Mouse (Mus musculus) forebrain, embryonic 11.5 days (tissue): ENCODE results near the gene Ntng2. TPM values are rescaled to one million over a fixed set of nuclear protein-coding genes. Genes with fewer than 3 reads are reported as not detected.

Experiments used
- ATAC-seq: fragments of 200-750 bp; cut with Nextera tagmentation; replicated peaks from 2 replicates; pipeline ENCODE4 v1.8.0; 2017; ENCODE audit warnings: moderate TSS enrichment; ENCODE audit not compliant: low FRiP score
- DNase-seq: peaks from one replicate; pipeline ENCODE4 v3.0.0-alpha.2; 2017; ENCODE audit warnings: low spot score
- H3K27ac ChIP-seq: fragments of 300-500 bp; sonication (generic); 2 replicates; pipeline ENCODE4 v1.5.1; 2014; ENCODE audit warnings: low read depth, low read length
- H3K27me3 ChIP-seq: fragments of 300-500 bp; sonication (generic); 2 replicates; pipeline ENCODE4 v1.6.1; 2014; ENCODE audit warnings: mild to moderate bottlenecking, low read length, mixed read lengths; ENCODE audit not compliant: control insufficient read depth, insufficient read depth
- H3K36me3 ChIP-seq: fragments of 300-500 bp; sonication (generic); 2 replicates; pipeline ENCODE4 v1.6.1; 2014; ENCODE audit warnings: mild to moderate bottlenecking, low read length, moderate library complexity, mixed read lengths; ENCODE audit not compliant: control insufficient read depth, insufficient read depth
- H3K4me1 ChIP-seq: fragments of 300-500 bp; sonication (generic); replicated peaks from 2 replicates; pipeline ENCODE4 v1.6.1; 2014; ENCODE audit warnings: low read length, mixed read lengths; ENCODE audit not compliant: control insufficient read depth, insufficient read depth
- H3K4me2 ChIP-seq: fragments of 300-500 bp; sonication (generic); 2 replicates; pipeline ENCODE4 v1.6.1; 2014; ENCODE audit warnings: low read depth, mild to moderate bottlenecking, low read length, moderate library complexity, mixed read lengths; ENCODE audit not compliant: severe bottlenecking
- H3K4me3 ChIP-seq: fragments of 300-500 bp; sonication (generic); 2 replicates; pipeline ENCODE4 v1.5.1; 2014; ENCODE audit warnings: low read depth, low read length
- H3K9ac ChIP-seq: fragments of 300-500 bp; sonication (generic); 2 replicates; pipeline ENCODE4 v1.6.1; 2014; ENCODE audit warnings: low read length
- H3K9me3 ChIP-seq: fragments of 300-500 bp; sonication (generic); 2 replicates; pipeline ENCODE4 v1.6.1; 2016; ENCODE audit warnings: low read length, mixed read lengths; ENCODE audit not compliant: control insufficient read depth
- WGBS: fragments of 180-500 bp; shearing (Covaris S2); extraction: QIAGEN DNeasy Blood & Tissue Kit; methylation state at CpG from one replicate; pipeline ENCODE4 v1.1.7; 2014; 5-methylcytosine and 5-hydroxymethylcytosine counted together
- polyA plus RNA-seq: library from polyadenylated mRNA; unstranded; fragments of >200 nt; fragmentation: Nextera tagmentation; extraction: Ambion mirVana; gene quantifications from 2 replicates; pipeline ENCODE4 v1.2.1, GENCODE M21; 2014

Ntng2 gene
- polyA plus RNA-seq, 1 experiment from 2014 or later: 1.6 TPM

- DNase-seq (no peak), ATAC-seq (no peak)
- 55% methylated on average over 11 of the region's 11 CpGs for WGBS
- H3K4me1 ChIP-seq: 0 out of 2 replicates have a peak, but pooled peaks cover 2% of the 10 kb centered on the region
- no peaks in the 10 kb centered on the region for H3K36me3 ChIP-seq
- H3K4me2 ChIP-seq: no peak overlapping the region
- no peaks in the 10 kb centered on the region for H3K9me3 ChIP-seq
- no peak overlapping the region for H3K4me3 ChIP-seq
- H3K27me3 ChIP-seq: peaks cover 1% of the 10 kb centered on the region; the same call in 1 of the 2 replicates
- no peak overlapping the region for H3K9ac ChIP-seq
- H3K27ac ChIP-seq: no peak overlapping the region
Measured at GRCm38 (mm10) chr2:29201223-29201955, 51.4 kb downstream of the Ntng2 start.

GRCm38 (mm10) chr2:29199909-29200308 is 52.9 kb downstream of the Ntng2 start:
- no peak overlapping the region for H3K9ac ChIP-seq
- 4% methylated on average over 3 of the region's 3 CpGs for WGBS
- peaks cover 4% of the 10 kb centered on the region for H3K27me3 ChIP-seq
- H3K4me1 ChIP-seq: peaks cover 1% of the 10 kb centered on the region
- H3K4me3 ChIP-seq: no peak overlapping the region
- DNase-seq: peak; percentile 78
- H3K4me2 ChIP-seq: no peak overlapping the region
- no peak overlapping the region for H3K27ac ChIP-seq
- H3K36me3 ChIP-seq: no peaks in the 10 kb centered on the region
- ATAC-seq: no peak
- no peaks in the 10 kb centered on the region for H3K9me3 ChIP-seq

- Histone ChIP-seq H3K4me1 (peaks cover 4% of the 10 kb centered on the region), H3K9me3 (no peaks in the 10 kb centered on the region; the same call in 1 of the 2 replicates), H3K4me2 (no peak overlapping the region), H3K27me3 (peaks cover 8% of the 10 kb centered on the region), H3K4me3 (no peak overlapping the region), H3K27ac (no peak overlapping the region), H3K36me3 (no peaks in the 10 kb centered on the region), H3K9ac (no peak overlapping the region)
- ATAC-seq (no peak), DNase-seq (no peak)
- WGBS: 83% methylated on average over 5 of the region's 5 CpGs
Measured at GRCm38 (mm10) chr2:29198446-29198845, 54.4 kb downstream of the Ntng2 start.

DNA sequence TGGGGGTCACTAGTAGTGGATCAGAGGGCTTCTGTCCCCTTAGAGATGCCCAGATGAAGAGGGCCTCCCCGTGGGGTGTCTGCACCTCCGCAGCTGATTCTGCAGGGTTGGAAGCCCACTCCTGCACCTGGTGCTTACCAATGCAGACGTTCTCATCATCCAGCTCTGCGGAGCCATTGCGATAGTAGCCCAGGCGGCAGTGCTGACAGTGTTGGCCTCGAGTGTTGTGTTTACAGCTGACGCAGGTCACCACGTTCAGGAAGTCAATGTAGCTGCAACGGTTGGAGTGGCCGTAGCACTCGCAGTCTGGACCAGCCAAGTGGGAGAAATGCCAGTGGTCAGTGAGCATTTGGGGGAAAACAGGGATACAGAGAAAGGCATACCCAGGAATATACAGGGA is 56.0 kb downstream of the Ntng2 start:
- no peak overlapping the region for H3K4me3 ChIP-seq
- no peak for DNase-seq
- peaks cover 4% of the 10 kb centered on the region for H3K4me1 ChIP-seq
- H3K4me2 ChIP-seq: no peak overlapping the region
- no peak for ATAC-seq
- 74% methylated on average over 12 of the region's 12 CpGs for WGBS
- H3K27ac ChIP-seq: no peak overlapping the region
- no peaks in the 10 kb centered on the region for H3K36me3 ChIP-seq
- no peaks in the 10 kb centered on the region; the same call in 1 of the 2 replicates for H3K9me3 ChIP-seq
- no peak overlapping the region for H3K9ac ChIP-seq
- H3K27me3 ChIP-seq: peaks cover 8% of the 10 kb centered on the region

DNA sequence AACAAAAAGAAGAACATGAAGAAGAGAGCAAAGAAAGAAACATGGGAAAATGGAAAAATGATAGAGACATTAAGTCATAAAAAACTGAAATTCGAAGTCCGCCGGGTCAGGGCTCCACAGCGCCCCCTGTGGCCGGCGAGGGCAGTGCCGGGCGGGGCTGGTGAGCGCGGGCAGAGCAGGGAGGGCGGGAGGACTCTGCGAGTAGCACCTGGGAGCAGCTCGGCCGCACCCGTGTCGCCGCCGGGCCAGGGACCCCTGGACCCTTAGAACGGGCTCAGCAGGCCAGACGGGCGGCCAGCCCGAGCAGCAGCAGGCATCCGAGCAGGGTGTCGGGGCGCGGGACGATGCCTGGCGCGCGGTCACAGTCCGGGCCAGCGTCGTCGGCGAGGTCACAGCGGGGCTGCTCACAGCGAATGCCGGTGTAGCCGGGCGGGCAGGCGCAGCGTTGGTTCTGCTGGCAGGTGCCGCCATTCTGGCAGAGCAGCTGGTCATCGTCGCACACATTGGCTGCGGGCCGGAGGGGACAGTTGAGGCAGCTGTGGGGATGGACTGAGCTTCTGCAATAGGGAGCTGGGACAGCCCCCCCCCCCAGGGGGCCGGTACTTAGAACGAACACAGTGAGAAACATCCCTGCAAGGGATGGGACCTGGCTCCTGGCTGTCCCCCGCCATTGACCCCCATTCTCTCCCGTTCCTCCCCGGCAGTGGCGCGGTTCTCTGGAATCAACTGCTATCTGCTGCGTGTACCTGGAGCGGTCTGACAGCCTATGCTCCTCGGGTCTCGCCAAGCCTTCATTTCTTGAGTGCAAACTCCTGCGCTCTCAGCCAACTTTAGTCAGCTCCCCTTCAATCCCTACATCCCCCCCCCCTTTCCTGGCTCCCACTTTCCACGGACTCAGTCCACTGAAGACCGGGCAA is 58.0 kb downstream of the Ntng2 start:
- no peaks in the 10 kb centered on the region; the same call in 1 of the 2 replicates for H3K9me3 ChIP-seq
- WGBS: 1% methylated on average over 61 of the region's 61 CpGs
- peak overlapping the region; percentile 49 for H3K4me3 ChIP-seq
- H3K27me3 ChIP-seq: peaks cover 8% of the 10 kb centered on the region
- ATAC-seq: peak; percentile 76; the same call in 1 of the 2 replicates
- H3K4me1 ChIP-seq: peaks cover 4% of the 10 kb centered on the region
- no peak overlapping the region for H3K27ac ChIP-seq
- no peaks in the 10 kb centered on the region for H3K36me3 ChIP-seq
- peak overlapping the region; percentile 100 for H3K4me2 ChIP-seq
- H3K9ac ChIP-seq: peak overlapping the region; percentile 47
- peak; percentile 92 for DNase-seq

GRCm38 (mm10) chr2:29193819-29194546 is 58.8 kb downstream of the Ntng2 start:
- H3K4me2 ChIP-seq: peak overlapping the region; percentile 100
- no peaks in the 10 kb centered on the region for H3K36me3 ChIP-seq
- H3K27me3 ChIP-seq: peaks cover 8% of the 10 kb centered on the region
- H3K4me1 ChIP-seq: peaks cover 4% of the 10 kb centered on the region
- ATAC-seq: no peak
- no peak for DNase-seq
- peak overlapping the region; percentile 49 for H3K4me3 ChIP-seq
- WGBS: 19% methylated on average over 16 of the region's 16 CpGs
- peak overlapping the region; percentile 47; the same call in 1 of the 2 replicates for H3K9ac ChIP-seq
- no peaks in the 10 kb centered on the region; the same call in 1 of the 2 replicates for H3K9me3 ChIP-seq
- no peak overlapping the region for H3K27ac ChIP-seq

DNA sequence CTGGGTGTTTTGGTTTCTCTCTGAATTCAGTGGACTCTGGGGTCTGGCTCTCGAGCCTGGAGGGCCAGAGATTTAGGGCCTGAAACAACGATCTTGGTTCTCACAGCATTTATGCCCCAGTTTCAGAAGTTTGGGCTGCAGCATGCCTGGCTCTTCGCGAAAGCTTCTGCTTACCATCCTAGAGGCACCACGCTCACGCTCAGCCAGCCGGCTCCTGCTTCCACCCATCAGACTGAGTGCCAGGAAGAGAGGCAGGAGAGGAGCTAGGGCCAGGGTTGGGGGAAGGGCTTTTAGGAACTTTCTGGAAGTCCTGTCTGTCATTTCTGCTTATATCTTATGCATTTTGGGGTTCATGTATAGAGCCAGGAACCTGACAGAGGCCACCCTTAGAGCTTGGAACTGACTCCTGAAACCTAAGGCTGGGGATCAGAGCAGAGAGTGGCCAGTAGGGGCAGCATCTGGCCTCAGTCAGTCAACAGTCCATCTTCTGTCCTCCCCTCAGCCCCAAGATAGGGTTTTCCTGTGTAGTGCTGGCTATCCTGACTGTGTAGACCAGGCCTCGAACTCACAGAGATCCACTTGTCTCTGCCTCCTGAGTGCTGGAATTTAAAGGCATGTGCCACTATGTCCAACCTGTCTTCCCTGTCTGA is 60.1 kb downstream of the Ntng2 start:
- Histone ChIP-seq H3K4me1 (peaks cover 4% of the 10 kb centered on the region), H3K36me3 (no peaks in the 10 kb centered on the region), H3K9ac (no peak overlapping the region), H3K27ac (no peak overlapping the region), H3K4me3 (no peak overlapping the region), H3K27me3 (peaks cover 8% of the 10 kb centered on the region), H3K9me3 (no peaks in the 10 kb centered on the region; the same call in 1 of the 2 replicates), H3K4me2 (no peak overlapping the region)
- 83% methylated on average over 8 of the region's 8 CpGs for WGBS
- ATAC-seq (no peak), DNase-seq (no peak)
